20 mouse cellular contexts compared by ENCODE assay signal in genomic region chr14:76177230-76177629, GRCm38 (mm10).
"Had no signal": no experiment of that assay in that cellular context is flagged by ENCODE, and none has a peak within 500 bp of the region (broad histone marks: within the 10 kb centered on the region; RNA-seq: fewer than 3 reads in every experiment).

No protein-coding gene starts in this region.

- H3K9me3 ChIP-seq: limb, embryonic 10.5 days; limb, embryonic 13.5 days; liver, embryonic 12.5 days; liver, embryonic 15.5 days; lung, embryonic 15.5 days; megakaryocyte, embryonic 14.5 days; midbrain, embryonic 12.5 days; stomach, embryonic 15.5 days had no signal

- H3K27me3 ChIP-seq: limb, embryonic 13.5 days; liver, embryonic 12.5 days; liver, embryonic 15.5 days; lung, embryonic 15.5 days; midbrain, embryonic 12.5 days; stomach, embryonic 15.5 days had no signal

- H3K4me1 ChIP-seq: liver, embryonic 12.5 days; liver, embryonic 15.5 days; lung, embryonic 15.5 days; megakaryocyte, embryonic 14.5 days; stomach, embryonic 15.5 days had no signal

- H3K4me2 ChIP-seq: limb, embryonic 13.5 days; liver, embryonic 12.5 days; liver, embryonic 15.5 days; lung, embryonic 15.5 days; midbrain, embryonic 12.5 days; stomach, embryonic 15.5 days had no signal

- H3K36me3 ChIP-seq: limb, embryonic 10.5 days; limb, embryonic 13.5 days; liver, embryonic 12.5 days; liver, embryonic 15.5 days; lung, embryonic 15.5 days; midbrain, embryonic 12.5 days; stomach, embryonic 15.5 days had no signal

- H3K4me3 ChIP-seq: layer of hippocampus, adult 2 months; limb, embryonic 10.5 days; limb, embryonic 13.5 days; liver, embryonic 12.5 days; liver, embryonic 15.5 days; lung, embryonic 15.5 days; megakaryocyte, embryonic 14.5 days; midbrain, embryonic 12.5 days; stomach, embryonic 15.5 days had no signal

- H3K9ac ChIP-seq: limb, embryonic 13.5 days; liver, embryonic 12.5 days; liver, embryonic 15.5 days; lung, embryonic 15.5 days; midbrain, embryonic 12.5 days; stomach, embryonic 15.5 days had no signal

- H3K27ac ChIP-seq: layer of hippocampus, adult 2 months; limb, embryonic 10.5 days; limb, embryonic 13.5 days; liver, embryonic 12.5 days; liver, embryonic 15.5 days; lung, embryonic 15.5 days; midbrain, embryonic 12.5 days; stomach, embryonic 15.5 days had no signal

- DNase-seq: kidney, adult 9 months; kidney, postnatal 14 days; layer of hippocampus, adult 9-11 months; liver; lung, adult 18-20 months; lung, postnatal 10 days; lung, postnatal 36 days; right cerebral cortex, adult 18-20 months; right cerebral cortex, postnatal 14 days; right cerebral cortex, postnatal 4 days; thymus, postnatal 25 days had no signal

- ATAC-seq: liver, embryonic 12.5 days had no signal
